Mouse (Mus musculus) embryo, embryonic 10.5 days (tissue): ENCODE measurements around the gene Capn3.

Source experiments
- DNase-seq: peaks from one replicate; pipeline ENCODE4 v3.0.0-alpha.2; 2015; ENCODE audit warnings: low spot score

The Capn3 gene

GRCm38 (mm10) chr2:120455719-120456118 lies at the start of gene Capn3:
Capn3 (plus strand) TSS chr2:120456019.
- no peak for DNase-seq

GRCm38 (mm10) chr2:120411096-120411628 lies 44.7 kb upstream of the Capn3 start:
- no peak for DNase-seq

GRCm38 (mm10) chr2:120414113-120414512 lies 41.7 kb upstream of the Capn3 start:
- DNase-seq, result no peak

- DNase-seq, result no peak
Measured at GRCm38 (mm10) chr2:120414738-120415414, 40.9 kb upstream of the Capn3 start.

GRCm38 (mm10) chr2:120424386-120424785 lies 31.4 kb upstream of the Capn3 start:
- no peak for DNase-seq

DNA sequence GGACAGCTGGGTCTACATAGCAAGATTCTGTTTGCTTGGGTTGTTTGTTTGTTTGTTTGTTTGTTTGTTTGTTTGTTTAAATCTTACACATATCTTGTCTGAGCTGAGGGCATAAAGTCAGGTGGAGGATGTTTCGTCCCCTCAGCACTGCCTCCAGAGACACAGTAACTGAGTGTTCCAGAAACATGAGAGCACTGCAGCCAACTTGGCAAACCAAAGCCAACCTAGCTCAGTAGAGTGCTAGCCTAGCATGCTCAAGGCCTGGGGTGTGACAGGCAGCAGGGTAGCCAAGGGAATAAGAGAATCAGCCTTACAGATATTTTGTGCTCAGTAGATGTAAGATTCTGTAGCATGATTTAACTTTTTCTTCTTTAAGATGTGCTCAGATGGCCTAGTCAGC lies 11.3 kb upstream of the Capn3 start:
- DNase-seq, result no peak

DNA sequence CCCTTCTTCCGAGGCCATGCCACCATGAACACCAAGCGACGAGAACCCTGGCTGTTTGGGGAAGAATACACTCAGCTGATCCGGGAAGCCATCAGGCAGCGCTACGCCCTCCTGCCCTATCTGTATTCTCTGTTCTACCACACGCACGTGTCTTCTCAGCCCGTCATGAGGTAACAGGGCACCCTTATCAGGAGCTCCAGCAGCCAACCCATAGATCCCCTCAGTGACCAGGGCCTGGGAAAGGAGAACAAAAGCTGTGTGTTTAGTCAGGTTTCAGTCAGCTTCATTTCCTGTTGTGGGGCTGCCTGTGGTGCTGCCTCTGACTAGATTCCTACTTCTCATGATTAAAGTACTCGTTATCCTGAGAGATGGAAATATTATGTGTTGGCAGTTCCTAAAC lies 9.4 kb upstream of the Capn3 start:
- peak; percentile 1 for DNase-seq

- DNase-seq, result peak; percentile 3
Measured at GRCm38 (mm10) chr2:120447306-120447705, 8.5 kb upstream of the Capn3 start.

- no peak for DNase-seq
Measured at GRCm38 (mm10) chr2:120450724-120451123, 5.1 kb upstream of the Capn3 start.

DNA sequence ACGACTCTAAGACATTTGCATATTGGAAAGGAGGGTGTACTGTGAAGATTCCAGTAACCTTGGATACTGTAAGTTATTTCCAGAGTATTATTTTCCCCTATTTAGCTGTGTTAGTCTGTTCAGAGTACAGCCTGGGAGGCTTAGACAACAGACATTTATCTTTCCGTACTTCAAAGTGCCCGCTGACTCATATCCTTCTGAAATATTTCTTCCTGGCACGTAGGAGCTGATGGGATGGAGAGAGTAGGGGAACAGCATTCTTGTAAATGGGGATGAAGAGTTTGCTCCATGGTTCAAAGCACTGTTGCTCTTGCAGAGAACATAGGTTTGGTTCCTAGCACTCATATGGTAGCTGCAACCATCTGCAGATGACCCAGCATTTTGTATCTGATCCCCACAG lies 3.2 kb upstream of the Capn3 start:
- DNase-seq, result no peak

- no peak for DNase-seq
Measured at GRCm38 (mm10) chr2:120454987-120455386, 832 bp upstream of the Capn3 start.

DNA sequence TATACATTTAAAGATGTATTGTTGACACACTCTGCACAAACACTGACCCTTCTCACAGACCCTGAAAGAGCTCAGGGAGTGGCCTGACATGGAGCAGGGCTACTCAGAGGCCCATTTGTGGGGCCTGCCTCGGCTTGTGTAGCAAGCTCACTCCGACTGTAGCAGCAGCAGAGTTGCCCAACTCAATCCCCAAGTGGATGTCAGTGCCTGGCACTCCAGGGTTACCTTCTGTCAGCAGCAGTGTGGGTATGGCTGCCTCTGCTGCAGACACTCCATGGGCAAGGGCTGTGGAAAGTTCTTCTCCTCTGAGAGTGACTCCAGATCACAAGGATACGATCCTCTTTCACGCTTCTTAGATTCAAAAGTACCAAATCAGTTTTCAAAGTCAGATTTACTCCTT lies 4.4 kb downstream of the Capn3 start:
- no peak for DNase-seq

DNA sequence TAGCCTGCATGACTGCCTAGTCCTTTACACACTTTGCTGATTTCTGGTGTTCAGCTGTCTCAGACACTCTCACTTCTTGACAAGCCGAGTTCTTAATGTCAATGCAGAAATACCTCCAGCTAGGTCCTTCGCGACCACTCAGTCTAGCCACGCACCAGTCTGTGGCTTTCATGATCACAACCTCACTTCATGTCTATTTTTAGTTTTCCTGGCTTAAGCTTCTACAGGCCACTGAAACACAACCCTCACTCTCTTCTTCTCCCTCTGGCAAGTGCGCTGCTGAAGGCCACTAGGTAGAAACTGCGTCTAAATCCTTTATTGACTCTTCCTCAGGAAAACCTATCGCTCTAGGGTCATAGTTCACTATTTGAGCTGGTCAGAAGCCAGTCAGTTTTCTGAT lies 7.5 kb downstream of the Capn3 start:
- no peak for DNase-seq

DNA sequence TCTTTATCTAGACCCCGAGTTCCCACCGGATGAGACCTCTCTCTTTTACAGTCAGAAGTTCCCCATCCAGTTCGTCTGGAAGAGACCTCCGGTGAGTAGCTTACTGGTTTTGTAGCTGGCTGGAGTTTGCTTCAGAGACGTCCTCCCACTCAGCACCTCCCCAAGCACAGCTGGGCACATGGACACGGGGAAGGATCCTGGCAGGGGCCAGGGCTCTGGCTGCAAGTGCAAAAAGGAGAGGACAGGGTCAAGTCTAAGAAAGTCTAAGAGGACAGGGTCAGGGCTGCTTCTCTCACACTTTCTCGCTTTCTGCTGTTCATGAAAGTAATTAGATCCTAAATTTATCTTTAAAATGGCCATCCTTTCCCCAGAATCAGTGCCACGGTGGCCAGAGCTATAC lies 8.3 kb downstream of the Capn3 start:
- no peak for DNase-seq

GRCm38 (mm10) chr2:120464732-120465396 lies 9.0 kb downstream of the Capn3 start:
- DNase-seq, result no peak

- no peak for DNase-seq
Measured at GRCm38 (mm10) chr2:120465397-120465785, 9.6 kb downstream of the Capn3 start.

DNA sequence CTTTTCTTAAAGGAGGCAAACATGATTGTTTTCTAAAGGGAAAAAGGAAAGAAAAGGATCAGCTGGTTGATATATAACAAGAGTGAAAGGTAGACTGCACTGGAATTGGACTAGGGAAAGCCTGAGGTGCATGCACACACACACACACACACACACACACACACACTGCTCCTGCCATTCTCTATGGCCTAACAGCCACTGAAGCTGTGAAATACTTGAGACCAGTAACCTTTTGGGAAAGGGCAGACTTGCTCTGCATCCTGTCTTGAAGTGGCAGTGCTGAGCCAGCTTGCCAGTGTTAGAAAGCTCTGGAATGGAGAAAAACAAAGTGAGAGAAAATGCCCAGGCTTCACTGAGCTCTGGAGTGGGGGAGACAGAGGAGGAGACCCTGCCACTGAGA lies 12.2 kb downstream of the Capn3 start:
- no peak for DNase-seq

GRCm38 (mm10) chr2:120469220-120469619 lies 13.4 kb downstream of the Capn3 start:
- DNase-seq, result no peak

- no peak for DNase-seq
Measured at GRCm38 (mm10) chr2:120469715-120470114, 13.9 kb downstream of the Capn3 start.

DNA sequence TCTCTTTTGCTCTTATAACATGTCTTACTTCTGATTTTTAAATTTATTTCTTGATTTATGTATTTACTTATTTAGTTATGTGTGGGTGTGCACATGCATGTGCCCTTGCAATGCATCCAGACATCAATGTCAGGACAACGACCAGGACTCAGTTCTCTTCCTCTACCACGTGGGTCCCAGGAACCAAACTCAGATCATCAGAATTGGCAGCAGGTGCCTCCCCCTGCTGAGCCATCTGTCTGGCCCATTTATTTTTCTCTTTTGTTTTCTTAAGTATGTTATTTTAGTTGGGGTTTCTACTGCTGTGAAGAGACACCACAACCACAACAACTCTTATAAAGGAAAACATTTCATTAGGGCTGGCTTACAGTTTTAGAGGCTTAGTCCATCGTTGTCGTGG lies 15.0 kb downstream of the Capn3 start:
- DNase-seq, result no peak

DNA sequence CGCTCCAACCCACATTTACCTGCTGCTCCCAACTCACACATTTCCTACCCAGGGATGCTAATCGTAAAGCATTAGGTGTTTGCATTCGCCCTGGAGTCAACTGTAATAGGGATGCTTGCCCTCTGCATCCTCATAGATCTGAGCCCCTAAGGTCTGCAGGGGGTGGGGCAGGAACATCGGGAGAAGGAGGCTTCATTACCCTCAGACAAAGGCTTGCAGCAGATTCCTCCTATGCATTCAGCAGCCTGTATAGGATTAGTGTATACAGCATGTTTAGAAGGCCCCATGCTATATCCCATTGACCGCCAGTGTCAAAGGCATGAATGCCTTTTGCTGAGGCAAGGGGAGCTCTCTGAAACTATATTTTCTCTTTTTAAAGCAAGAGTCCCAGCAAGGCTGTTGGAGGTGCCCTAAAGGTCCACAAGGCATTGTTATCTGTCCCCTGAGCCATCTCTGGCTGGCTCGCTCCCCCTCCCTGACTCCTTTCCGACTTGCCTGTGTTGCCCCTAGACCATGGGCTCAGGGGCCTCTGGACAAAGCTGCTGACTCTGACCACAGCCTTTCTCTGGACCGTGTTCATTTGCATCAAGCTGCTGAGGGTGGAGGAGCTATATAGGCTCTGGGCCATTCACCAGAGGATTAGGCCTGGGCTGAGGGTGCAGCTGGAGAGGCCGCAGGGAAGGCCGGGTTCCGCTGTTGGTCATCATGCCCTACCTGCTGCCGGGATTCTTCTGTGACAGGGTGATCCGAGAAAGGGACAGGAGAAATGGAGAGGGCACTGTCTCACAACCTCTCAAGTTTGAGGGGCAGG lies 20.7 kb downstream of the Capn3 start:
- DNase-seq, result peak; percentile 5

DNA sequence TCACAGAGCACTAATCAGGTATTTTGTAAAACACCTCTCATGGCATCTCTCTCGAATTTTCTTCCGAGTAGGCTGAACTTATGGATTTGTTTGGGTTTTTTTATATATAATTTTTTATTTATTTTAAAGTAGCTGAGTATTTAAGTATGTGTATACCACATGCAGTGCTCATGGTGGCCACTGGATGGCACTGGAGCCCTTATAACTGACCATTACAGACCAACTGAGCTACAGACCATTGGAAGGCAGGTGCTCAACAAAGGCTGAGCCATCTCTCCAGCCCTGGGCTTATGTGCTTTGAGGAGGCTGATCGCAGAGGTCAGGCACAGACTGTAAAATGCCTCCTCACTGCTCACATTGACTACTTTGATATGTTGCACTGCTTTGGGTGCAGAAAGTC lies 22.8 kb downstream of the Capn3 start:
- peak; percentile 80 for DNase-seq

DNA sequence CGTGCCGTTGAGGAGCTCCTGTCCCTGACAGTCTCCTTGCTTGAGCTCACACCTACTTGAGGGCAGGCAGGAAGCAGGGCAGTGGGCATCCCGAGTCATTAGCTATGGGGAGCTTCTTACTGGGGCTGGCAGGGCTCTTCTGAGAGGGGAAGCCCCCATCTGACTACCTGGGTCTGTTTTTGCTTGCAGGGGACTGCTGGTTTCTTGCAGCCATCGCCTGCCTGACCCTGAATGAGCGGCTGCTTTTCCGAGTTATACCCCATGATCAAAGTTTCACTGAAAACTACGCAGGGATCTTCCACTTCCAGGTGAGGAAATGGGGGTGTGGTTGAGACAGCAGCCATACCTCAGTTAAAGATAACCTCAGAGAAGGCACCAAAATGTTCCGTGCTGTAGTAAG lies 26.1 kb downstream of the Capn3 start:
- DNase-seq, result no peak
